Mouse (Mus musculus) E14TG2a.4 (cell line): ENCODE results near the gene Sept3.
A peak's percentile ranks its signal among the peaks of the same experiment; 100 is the strongest.

Experiments used
- H3K27me3 ChIP-seq: 2 replicates; pipeline ENCODE4 v1.6.1; 2014; ENCODE audit warnings: low read length, control low read depth; ENCODE audit not compliant: insufficient read depth
- H3K36me3 ChIP-seq: 2 replicates; pipeline ENCODE4 v1.6.1; 2014; ENCODE audit warnings: low read length, control low read depth; ENCODE audit not compliant: insufficient read depth
- H3K4me1 ChIP-seq: replicated peaks from 2 replicates; pipeline ENCODE4 v1.6.1; 2014; ENCODE audit warnings: low read depth, low read length, control low read depth
- H3K4me3 ChIP-seq: replicated peaks from 2 replicates; pipeline ENCODE4 v1.5.1; 2014; ENCODE audit warnings: mild to moderate bottlenecking, low read length
- H3K9me3 ChIP-seq: 2 replicates; pipeline ENCODE4 v1.6.1; 2014; ENCODE audit warnings: low read length, control low read depth
- CTCF ChIP-seq: conservative IDR thresholded peaks from 2 replicates; pipeline ENCODE4 v1.5.1; 2014; ENCODE audit warnings: low read length
- NANOG ChIP-seq: IDR thresholded peaks from 2 replicates; pipeline ENCODE4 v1.6.1; 2014; ENCODE audit warnings: borderline replicate concordance, low read length, mixed read lengths
- POU5F1 ChIP-seq: IDR thresholded peaks from 2 replicates; pipeline ENCODE4 v1.6.1; 2014; ENCODE audit warnings: low read length, borderline replicate concordance

The Sept3 gene

GRCm38 (mm10) chr15:82308416-82308815 is 33.7 kb downstream of the Sept3 start:
- no peak overlapping the region for H3K4me3 ChIP-seq
- H3K4me1 ChIP-seq: peaks cover 4% of the 10 kb centered on the region
- no peaks in the 10 kb centered on the region for H3K36me3 ChIP-seq
- TF ChIP-seq CTCF: no peak
- TF ChIP-seq NANOG: no peak
- no peak for TF ChIP-seq POU5F1
- no peaks in the 10 kb centered on the region for H3K9me3 ChIP-seq
- H3K27me3 ChIP-seq: no peaks in the 10 kb centered on the region

GRCm38 (mm10) chr15:82317839-82318238 is 43.1 kb downstream of the Sept3 start:
- Histone ChIP-seq H3K9me3 (peaks cover 25% of the 10 kb centered on the region), H3K4me1 (peaks cover 4% of the 10 kb centered on the region), H3K27me3 (no peaks in the 10 kb centered on the region), H3K36me3 (no peaks in the 10 kb centered on the region), H3K4me3 (no peak overlapping the region)
- no peak for TF ChIP-seq NANOG

GRCm38 (mm10) chr15:82319613-82320012 is 44.9 kb downstream of the Sept3 start:
- Histone ChIP-seq H3K4me3 (no peak overlapping the region), H3K36me3 (no peaks in the 10 kb centered on the region), H3K4me1 (peaks cover 7% of the 10 kb centered on the region), H3K9me3 (peaks cover 25% of the 10 kb centered on the region), H3K27me3 (no peaks in the 10 kb centered on the region)
- TF ChIP-seq CTCF (no peak), NANOG (no peak), POU5F1 (no peak)

GRCm38 (mm10) chr15:82322195-82322594 is 47.5 kb downstream of the Sept3 start:
- Histone ChIP-seq H3K4me1 (peaks cover 16% of the 10 kb centered on the region), H3K27me3 (no peaks in the 10 kb centered on the region), H3K9me3 (peaks cover 7% of the 10 kb centered on the region; the same call in 1 of the 2 replicates), H3K4me3 (no peak overlapping the region), H3K36me3 (no peaks in the 10 kb centered on the region)
- TF ChIP-seq POU5F1 (no peak), CTCF (no peak), NANOG (no peak)

DNA sequence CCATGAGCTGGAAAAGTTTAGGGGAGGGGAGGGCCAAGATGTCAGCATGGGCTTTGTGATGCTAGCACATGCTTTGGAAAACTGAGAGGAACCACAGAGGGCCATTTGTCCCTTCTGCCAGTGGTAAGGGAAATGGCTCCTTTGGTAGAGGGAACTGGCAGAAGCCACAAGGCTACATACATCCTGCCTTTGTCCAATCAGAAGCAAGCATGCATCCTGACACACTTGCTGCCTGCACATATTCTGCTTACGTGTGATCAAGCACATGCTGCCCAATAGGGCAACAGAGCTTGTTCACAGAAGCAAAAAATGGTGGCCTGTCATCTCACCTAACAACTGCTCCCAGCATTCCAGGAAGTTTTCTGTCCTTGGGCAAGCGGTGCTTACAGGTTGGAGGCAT is 50.7 kb downstream of the Sept3 start:
- Histone ChIP-seq H3K4me1 (peaks cover 22% of the 10 kb centered on the region), H3K9me3 (peaks cover 6% of the 10 kb centered on the region; the same call in 1 of the 2 replicates)

DNA sequence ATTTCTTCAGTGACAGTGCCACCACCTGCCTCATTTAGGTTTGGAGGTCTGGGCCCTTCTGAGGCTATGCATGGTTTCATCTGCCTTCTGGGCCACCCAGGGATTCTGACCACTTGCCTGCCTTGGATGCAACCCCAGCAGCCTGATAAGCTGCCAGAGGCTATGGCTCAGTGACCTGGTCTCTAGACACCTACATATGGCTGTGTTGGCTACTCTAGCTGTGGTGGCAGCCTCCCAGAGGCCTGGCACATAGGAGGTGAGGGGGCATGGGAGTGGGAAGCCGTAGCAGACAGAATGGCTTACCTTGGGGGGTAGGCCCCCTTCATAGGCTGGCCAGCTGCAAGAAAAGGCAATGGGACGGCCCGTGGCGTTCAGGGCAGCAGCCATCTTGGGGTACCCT is 60.5 kb downstream of the Sept3 start:
- TF ChIP-seq CTCF (no peak), NANOG (no peak), POU5F1 (no peak)
- Histone ChIP-seq H3K4me1 (peaks cover 53% of the 10 kb centered on the region), H3K36me3 (peaks cover 54% of the 10 kb centered on the region), H3K27me3 (peaks cover 9% of the 10 kb centered on the region), H3K9me3 (no peaks in the 10 kb centered on the region), H3K4me3 (no peak overlapping the region)

More for the DNA sequence above, 50.7 kb downstream of the Sept3 start:
- H3K27me3 ChIP-seq: no peaks in the 10 kb centered on the region
- H3K4me3 ChIP-seq: no peak overlapping the region
- H3K36me3 ChIP-seq: peaks cover 16% of the 10 kb centered on the region
- no peak for TF ChIP-seq POU5F1

DNA sequence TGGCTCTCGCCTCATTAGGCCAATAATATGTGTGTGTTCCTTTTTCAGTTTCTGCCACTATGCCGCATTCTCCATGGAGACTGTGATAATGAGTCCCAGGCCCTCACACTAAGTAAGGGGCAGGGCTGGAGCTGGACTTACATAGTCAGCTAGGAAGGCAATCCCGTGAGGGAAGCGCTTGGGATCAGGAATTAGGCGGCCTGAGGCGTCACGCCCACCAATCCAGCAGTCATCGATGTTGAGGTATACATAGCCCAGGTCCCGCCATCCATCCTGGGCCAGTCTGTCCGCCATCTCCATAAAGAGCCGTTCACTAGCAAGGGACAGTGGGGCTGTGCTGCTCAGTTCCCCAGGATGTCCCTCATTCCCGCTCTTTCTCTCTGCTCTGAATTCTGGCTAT is 61.9 kb downstream of the Sept3 start:
- Histone ChIP-seq H3K27me3 (peaks cover 24% of the 10 kb centered on the region), H3K36me3 (peaks cover 44% of the 10 kb centered on the region), H3K9me3 (no peaks in the 10 kb centered on the region), H3K4me3 (peak overlapping the region; percentile 32; the same call in 1 of the 2 replicates), H3K4me1 (peaks cover 59% of the 10 kb centered on the region)
- TF ChIP-seq CTCF (no peak), POU5F1 (no peak), NANOG (no peak)

DNA sequence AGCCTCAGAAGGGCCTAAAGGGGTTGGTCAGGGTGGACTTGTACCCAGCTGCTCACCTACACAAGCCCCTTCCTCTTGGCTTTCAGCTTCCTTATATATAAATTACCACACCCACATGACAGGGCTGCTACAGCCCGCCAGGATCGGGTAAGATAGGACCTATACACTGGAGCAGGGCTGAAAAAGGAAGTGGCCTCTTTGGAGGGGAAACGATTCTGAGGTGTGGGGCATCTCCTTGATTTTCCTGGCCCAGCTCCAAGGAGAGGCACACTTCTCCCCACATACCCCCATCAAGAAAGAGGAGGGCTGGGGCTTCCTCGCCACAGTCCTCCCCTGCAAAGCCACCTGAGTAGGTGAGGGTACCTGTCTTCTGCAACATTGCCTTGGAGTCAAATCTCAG is 63.2 kb downstream of the Sept3 start:
- Histone ChIP-seq H3K4me1 (peaks cover 66% of the 10 kb centered on the region), H3K27me3 (peaks cover 30% of the 10 kb centered on the region), H3K4me3 (peak overlapping the region; percentile 82), H3K9me3 (no peaks in the 10 kb centered on the region), H3K36me3 (peaks cover 34% of the 10 kb centered on the region)
- TF ChIP-seq CTCF: no peak
- no peak for TF ChIP-seq POU5F1
- TF ChIP-seq NANOG: no peak

DNA sequence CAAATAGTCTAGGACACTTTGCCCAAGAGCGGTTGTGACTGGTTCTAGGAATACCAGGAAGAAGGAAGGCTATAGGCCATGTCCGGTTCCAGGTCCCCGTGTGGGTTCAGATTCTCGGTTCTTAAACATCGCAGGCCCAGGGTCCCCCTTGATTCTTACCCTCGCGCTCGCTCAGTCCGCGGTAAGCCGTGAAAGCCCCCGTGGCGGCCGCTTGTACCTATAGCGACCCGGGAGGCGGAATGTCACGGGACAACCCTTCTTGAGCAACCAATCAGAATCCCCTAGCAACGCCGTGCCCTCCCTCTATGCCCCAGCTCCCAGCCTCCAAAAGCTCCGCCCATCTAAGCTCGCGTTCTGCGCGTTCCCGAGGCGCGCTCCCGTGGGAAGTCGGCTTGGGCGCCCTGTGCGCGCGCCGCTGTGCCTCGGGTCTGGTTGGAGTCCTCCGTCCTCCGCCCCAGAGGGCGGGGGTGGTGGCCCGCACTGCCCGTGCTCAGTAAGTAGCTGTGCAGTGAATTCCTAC is 64.0 kb downstream of the Sept3 start, which contains the start of the genes Naga, Pheta2 and Smdt1:
Naga (minus strand) TSS at position 333 of the 520 bp plus-strand sequence.
Pheta2 (plus strand) TSS at position 350 of the 520 bp plus-strand sequence.
Smdt1 (plus strand) TSS at position 367 of the 520 bp plus-strand sequence.
- Histone ChIP-seq H3K27me3 (peaks cover 30% of the 10 kb centered on the region), H3K9me3 (no peaks in the 10 kb centered on the region), H3K4me3 (peak within 1 kb of the TSS; percentile 82), H3K36me3 (peaks cover 31% of the 10 kb centered on the region), H3K4me1 (peaks cover 70% of the 10 kb centered on the region)
- TF ChIP-seq POU5F1 (no peak), CTCF (no peak), NANOG (no peak)
